Mouse (Mus musculus) thymus, postnatal 10 days (tissue): ENCODE results near the gene Slc1a5.

Experiments used
- DNase-seq, 2 experiments: peaks; one replicate each; pipeline ENCODE4 v3.0.0; 2021; ENCODE audit warnings: low spot score in 2 of 2

The Slc1a5 gene

DNA sequence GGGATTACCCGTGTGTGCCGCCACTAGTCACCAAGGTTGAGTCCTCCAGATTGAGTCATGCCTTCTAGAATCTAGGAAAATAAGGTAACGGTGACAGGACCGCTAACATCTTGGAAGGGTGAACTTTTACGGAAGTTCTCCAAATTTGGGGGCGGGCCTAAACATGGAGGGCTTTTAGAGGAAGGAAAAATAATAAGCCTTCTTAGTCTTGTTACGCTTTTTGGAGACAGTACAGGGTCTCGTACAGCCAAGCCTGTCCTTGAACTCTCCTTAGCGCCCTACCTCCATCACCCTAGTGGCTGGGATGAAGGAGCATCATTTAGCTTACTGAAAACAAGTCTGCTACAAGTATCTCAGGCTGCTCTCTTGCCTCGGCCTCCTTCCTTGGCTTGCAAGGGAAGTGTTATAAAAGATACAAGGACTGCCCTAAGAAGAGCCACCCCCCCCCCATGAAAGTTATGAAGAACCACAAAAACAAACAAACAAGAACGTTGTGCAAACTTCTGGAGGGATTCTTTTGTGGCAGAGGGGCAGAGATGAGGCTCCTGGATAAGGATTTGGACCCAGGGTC, 1.5 kb downstream of the Slc1a5 start:
- no peak for DNase-seq

DNA sequence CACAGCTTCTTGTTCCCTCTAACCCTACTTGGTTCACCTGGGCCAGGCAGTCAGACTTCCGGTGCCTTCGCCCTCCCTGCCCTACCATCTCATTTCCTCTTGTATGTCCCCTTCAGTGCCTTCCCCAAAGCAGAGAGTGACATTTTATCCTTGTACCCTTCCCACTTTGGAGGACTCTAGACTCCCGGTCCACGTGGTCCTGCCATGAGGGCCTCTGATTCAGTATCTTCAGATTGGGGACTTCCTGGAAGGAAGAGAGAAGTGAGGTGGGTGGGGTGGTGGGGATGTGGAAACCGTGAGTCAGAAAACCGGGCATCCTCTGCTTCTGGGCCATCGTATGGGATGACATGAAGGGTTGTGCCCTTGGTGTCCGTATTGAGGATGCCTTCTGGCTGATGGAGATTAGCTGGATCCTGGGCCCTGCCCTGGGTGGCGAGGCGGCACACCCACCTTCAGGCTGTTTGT, 2.1 kb downstream of the Slc1a5 start:
- DNase-seq: peak; percentile 37 to 41

DNA sequence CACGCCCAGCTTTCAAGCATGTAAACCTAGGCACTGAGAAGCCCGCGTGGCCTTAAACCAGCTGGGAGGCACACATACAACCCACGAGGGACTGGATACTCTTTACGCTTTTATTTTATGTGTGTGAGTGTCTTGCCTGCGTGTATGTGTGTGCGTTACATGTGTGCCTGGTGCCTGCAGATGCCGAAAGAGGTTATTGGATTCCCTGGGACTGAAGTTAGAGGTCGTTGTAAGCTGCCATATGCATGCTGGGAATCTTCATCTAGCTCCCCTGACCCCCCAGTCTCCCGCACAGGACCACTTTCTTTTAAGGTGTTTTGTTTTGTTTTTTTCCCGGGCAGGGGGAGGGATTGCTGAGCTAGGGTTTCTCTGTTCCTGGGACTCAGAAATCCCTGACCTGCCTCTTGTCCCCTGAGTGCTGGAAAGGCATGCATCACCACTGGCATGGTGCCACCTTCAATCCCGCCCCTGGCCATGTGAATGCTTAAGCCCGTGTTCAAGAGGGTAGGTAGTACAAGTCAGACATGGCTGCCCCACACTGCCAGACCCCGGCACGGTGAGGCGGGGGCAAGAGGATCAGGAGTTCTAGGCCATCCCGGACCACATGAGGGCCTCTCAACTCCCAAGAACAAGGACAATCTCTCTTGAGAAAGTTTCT, 2.7 kb downstream of the Slc1a5 start:
- no peak for DNase-seq

DNA sequence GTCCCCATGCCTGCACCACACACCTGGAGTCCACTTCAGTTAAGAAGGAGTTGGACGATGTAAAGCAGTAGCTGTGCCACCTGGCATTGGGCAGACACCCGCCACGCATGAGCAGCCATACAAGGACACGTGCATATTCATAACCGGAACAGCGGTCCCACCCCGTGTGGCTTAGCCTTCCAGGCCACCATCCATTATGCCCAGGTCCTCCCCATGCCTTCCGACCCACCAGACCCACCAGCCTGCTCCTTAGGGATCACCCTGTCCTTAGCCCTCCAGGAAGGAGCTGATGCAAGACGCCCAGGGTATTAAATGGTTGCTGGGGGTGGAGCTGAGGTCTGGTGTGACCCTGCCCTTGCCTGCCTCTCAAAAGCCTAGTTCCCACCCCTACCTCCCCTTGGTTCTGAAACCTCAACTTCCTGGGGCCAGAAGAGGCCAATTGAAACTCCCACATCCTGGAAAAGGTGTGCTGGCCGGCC, 3.4 kb downstream of the Slc1a5 start:
- DNase-seq: no peak

DNA sequence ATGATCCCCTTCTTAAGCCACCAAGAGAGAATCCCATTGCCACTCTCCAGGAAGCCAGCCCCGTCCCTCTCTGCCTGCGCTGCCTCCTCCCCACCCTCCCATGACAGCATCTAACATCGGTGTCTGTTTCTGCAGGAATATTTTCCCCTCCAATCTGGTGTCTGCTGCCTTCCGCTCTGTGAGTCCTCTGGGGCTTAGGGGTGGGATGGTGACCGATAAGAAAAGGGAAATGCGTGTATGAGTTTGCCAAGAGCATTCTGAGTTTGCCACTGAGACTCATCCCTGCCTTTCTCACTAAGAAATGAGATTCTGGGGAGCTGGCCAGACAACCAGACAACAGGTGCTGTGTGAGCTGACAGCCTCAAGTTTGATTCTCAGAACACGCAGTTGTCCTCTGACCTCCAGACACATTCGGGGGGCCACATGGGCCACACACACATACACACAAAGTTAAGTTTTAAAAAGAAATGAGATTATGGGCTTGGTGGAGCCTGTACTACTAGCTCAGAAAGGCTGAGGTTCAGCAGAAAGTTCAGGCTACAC, 4.5 kb downstream of the Slc1a5 start:
- DNase-seq: no peak

DNA sequence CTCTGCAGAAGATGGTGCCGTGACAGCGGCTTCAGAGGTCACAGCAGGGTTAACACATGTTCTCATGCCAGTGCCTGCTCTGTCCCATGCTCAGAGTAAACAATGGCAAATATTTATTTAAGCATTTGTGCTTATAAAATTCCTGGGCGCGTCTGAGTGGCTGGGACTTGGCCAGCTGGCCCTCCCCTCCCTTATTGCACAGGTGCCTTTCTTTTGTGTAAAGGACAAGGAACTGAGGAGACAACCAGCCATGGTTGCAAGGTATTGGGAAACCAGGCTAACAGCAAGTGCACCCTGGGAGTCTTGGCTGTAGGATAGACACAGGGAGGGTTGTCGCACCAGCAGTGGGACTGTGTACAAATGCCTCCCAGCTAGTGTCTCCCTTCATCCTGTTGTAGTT, 11.2 kb downstream of the Slc1a5 start:
- no peak for DNase-seq

DNA sequence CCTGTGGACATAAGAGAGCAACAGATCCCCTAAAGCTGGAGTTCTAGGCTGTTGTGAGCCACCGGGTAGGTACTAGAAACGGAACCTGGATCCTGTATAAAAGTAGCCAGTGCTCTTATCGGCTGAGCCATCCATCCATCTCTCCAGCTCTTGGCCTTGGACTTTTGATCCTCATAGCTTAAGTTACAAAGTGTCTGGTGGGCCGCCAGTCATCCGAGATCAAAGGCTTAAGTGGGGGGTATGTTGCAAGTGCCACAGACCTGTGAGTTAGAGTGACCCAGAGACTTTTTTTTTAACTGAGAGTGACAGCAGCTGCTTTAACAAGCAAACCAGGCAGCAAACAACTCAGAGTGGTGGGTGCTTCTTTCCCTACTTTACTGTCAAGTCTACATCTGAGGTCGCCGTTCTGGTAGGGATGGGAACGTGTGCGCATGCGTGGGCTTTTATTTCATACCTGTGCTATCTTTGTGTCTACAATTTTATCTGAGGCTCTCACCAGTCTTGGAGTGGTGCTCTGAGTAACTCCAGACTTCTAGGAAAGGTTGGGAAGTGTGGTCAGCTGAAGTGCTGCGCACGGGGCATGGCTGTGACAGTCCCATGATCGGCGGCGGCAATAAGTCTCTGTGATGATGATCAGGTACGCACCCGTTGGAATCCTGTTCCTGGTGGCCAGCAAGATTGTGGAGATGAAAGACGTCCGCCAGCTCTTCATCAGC, 12.0 kb downstream of the Slc1a5 start:
- no peak for DNase-seq

DNA sequence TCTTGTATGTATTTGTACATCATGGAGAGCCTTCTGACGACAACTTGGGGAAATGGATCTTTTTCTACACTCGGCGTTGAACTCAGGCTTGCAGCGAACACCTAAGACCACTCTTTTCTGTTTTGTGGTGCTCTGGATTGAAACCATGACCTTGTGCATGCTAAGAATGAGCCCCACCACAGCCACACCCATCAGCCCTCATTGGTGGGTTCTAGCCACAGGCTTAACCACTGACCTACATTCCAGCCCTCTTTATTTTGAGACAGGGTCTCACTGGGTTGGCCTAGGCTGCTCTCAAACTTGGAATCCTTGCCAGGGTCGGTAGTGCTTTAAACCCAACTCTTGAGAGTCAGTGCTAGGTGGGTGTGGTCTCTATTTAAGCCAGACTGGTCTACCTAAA, 13.7 kb downstream of the Slc1a5 start:
- DNase-seq: peak; percentile 37 to 41

DNA sequence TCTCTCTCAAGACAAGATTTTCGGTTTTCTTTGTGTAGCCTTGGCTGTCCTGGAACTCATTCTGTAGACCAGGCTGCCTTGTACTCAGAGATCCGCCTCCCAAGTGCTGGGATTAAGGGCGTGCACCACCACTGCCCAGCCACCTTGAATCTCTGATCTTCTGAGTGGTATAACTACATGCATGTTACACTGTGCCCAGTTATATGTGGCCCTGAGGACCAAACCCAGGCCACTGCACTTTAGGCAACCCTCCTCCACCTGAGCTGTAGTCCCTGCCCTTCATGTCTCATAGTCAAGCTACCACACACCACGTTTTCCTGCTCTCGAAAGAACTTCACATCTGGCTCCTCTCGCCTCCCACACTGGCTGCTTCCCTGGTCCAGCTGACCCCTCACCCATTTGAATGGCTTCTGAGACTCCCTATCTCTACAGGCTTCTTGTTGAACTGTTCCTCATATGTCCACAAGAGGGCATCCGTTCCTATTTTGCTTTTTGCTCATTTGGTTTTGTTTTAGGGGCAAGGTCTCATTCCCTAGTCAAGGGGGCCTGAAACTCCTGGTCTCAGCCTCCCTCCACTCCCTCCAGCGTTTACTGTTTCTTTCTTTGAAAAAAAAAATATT, 23.4 kb downstream of the Slc1a5 start:
- DNase-seq: peak in 1 of 2 experiments; percentile 35

DNA sequence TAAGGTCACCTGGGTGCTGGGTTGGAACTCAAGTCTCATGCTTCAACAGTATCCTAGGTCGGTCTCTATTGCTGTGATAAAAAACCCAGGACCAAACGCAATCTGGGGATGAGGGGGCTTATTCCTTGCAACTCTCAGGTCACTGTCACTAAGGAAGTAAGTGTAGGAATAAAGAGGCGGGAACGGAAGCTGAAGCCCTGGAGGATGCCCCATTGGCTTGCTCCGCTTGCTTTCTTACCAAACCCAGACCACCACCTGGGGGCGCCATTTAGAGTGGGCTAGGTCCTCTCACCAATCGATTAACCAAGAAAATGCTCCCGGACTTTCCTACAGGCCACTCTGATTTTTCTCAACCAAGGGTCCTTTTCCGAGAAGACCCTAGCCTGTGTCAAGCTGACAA, 26.8 kb downstream of the Slc1a5 start:
- peak in 1 of 2 experiments; percentile 39 for DNase-seq

DNA sequence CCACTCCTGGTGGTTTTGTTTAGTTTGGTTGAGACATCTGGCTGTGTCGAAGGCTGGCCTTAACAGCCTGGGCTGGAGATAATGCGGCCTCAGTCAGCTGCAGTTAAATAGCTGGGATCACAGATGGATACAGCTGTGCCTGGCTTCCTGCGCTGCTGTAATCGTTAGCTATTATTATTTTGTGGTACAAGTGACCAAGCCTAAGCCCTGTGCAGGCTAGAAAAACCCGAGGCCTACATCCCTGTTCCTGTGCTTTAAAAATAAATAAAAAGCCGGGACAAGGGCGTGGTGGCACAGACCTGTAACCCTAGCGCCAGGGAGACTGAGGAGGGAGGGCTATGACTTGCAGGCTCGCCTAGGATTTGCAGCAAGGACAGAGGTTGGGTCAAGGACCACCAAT, 27.5 kb downstream of the Slc1a5 start:
- no peak for DNase-seq

DNA sequence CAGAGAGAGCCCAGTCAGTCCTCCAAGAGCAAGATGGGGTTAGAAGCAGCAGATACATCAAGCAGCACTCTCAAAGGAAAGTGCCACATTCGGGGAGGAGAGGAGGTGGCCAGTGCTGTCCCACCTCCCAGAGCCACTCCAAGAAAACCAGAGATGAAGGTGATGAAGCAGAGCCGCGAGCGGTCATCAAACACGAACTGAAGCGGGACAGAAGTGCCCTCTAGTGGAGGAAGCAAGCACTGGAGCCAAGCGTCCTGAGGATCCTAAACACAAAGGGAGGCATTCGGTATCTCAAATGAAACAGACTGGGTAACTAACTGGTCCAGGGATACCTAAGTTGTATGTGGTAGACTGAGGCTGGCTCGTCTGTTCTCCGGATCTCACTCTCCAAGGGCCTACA, 28.6 kb downstream of the Slc1a5 start:
- DNase-seq: peak in 1 of 2 experiments; percentile 57

DNA sequence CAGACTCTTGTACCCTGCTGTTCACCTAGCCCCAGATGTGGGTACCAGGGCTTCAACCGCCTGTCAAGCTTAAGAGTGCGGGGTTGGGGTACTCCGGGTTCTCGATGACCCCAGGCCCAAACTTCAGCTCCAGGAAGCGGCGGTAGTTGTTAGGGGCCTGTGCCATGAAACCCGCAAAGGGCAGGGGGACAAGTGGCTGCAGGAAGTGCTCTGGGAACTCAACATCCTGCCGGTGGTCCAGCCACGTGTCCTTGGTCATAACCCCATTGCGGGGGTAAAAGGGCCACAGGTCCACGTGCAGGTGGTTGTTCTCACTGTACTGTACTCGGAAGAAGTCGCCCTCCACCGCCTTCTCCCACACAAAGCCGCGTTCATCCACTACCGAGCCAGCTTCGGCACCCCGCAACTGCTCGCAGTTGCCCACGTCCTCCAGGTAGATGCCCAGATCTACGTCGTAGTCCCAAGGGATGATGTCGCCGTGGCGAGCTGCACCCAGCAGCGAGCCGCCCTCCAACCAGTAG, 29.3 kb downstream of the Slc1a5 start:
- DNase-seq: no peak

DNA sequence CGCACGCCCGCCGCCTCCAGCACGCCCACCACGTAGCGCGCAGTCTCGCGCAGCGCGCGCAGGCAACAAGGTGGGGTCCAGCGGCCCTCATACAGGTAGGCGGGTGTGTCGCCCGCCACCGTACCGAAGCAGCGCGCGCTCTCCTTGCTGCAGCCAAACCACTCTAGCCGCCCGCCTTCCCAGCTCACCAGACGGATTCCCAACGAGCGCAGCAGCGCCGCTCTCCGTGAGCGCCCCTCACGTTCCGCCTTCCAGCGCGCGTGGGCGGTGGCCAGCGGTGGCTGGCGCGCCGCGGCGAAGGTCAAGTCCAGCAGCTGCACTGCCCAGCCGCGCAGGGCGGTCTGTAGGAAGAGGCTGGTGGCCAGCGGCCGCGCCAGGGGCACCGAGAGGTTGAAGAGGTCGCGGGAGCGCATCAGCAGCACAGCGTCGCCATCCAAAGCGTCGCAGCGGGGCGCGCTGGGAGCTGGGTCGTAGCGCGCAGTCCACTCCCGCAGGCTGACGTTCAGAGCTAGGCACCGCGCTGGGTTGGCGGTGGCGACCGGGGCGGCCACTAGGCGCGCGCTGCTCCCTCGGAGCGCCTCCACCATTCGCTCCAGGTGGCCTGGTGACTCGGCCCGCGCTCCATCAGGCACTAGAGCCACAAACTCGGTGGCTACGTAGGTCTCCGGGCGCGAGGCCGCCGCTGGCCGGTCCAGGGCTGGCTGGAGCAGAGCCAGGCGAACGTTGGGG, 29.9 kb downstream of the Slc1a5 start:
- DNase-seq: no peak

DNA sequence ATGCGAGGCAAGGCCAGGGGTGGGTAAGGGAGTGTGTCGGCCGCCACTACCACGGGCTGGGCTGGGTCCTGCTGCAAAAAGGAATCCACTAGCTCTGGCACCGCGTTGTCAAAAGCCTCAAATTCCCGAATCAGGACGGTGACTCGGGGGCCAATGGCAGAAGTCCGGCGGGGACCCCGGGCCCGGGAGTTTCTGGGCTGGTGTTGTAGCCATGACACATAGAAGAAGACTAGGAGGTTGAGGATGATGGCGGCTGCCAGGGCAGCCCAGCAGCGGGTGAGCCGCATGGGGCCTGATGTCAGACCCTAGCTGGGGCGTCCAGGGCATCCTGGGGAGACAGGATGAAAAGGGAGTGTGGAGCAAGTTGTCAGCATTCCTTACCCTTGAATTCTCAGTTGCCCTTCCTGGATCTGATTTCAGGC, 30.5 kb downstream of the Slc1a5 start:
- no peak for DNase-seq

DNA sequence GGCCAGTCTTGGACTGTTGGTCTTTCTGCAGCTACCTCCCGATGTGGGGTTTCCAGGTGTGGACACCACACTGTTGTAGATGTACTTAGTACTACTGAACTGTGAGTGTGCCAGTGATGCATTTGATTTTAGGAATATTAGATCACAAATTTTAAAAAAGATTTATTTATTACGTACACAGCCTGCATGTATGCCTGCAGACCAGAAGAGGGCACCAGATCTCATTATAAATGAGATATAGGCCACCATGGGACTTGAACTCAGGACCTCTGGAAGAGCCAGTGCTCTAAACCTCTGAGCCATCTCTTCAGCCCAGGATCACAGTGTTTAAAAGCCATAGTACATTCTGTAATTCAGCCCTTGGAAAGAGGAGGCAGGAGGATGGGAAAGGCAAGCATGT, 31.4 kb downstream of the Slc1a5 start:
- DNase-seq: no peak

DNA sequence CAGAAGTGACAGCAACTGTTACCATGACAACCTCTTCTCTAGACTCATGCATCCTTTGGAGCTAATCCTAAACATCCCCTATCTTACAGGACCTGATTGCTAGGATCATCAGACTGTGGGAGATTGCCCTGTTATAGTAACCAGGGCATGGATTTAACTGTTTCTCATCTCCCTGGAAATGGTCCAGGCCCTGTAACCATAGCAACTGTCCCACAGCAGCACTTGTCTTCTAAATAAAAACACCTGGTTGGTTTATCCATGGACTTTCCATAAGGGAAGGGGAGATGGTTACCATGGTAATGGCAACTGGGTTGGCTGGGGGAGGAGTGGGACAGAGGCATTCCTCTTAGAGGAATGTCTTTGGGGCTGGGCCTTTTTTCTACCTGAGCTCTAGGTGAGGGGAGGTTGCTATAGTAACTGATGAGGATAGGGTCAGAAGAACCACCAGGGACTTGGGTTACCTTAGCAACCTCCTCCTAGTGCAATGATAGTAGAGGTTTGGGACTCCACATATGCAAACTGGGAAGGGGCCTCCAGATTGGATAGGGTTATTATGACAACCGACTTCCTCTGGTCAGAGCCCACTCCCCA, 34.3 kb downstream of the Slc1a5 start, which contains the start of gene Strn4:
TSS of gene Strn4 (plus strand) at position 539 of the 591 bp plus-strand sequence.
- no peak for DNase-seq

DNA sequence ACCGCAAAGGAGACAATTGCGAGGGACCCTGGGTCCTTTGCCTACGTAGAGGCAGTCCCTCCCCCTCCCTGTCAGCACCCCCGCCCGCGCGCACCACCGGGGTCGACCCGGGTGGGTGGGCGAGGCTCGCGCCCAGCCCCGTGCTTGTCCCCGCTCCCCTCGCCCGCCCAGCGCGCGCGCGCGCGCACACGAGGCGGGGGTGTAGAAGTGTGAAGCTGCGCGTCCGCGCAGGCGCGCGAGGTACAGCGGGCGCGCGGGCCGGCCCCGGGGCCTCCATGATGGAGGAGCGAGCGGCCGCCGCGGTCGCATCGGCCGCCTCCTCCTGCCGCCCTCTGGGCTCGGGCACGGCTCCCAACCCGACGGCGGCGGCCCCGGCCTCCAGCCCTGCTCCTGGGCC, 34.9 kb downstream of the Slc1a5 start:
- DNase-seq: peak; percentile 74 to 81

DNA sequence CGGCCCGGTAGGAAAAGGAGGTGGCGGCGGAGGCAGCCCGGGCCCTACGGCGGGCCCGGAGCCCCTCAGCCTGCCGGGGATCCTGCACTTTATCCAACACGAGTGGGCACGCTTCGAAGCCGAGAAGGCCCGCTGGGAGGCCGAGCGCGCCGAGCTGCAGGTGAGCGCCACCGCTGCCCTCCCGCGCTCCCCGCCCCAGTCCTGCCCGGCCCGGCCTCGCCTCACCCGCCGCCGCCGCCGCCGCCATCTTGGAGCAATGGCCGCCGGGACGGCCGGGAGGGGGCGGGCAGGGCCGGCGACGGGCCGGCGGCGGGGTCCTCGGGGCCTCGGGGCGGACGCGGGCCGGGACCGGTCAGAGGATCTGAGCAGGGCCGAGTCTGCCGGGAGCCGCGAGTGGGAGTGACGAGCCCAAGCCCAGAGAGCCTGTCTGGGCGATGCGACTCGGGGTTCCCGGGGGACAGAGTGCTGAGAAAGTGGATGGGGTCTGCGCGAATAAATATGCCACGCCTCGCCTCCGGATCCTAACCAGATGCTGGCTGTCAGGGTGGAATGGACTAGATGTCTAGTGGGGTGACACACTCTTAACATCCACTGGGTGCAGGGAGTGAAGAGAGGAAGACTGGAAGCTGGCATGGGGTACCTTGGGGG, 35.5 kb downstream of the Slc1a5 start, which contains the start of gene Fkrp:
TSS of gene Fkrp (minus strand) at position 258 of the 648 bp plus-strand sequence.
- peak; percentile 22 to 55 for DNase-seq

DNA sequence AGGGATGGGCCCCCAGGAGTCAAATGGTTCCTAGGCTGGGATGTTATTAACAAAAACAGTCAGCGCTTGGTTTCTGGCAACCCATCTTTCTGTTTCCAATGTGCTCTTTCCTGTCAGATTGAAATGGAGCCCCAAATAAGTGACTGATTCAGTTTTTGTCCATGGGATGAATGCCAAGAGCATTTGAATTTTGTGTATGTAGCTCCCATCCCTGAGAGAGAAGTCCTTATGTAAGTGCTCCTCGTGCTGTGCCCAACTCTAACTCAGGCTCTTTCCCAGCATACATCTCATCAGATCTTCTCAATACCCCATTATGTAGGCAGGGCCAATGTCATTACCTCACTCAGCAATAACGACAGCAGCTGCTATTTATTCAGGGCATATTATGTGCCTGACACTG, 36.6 kb downstream of the Slc1a5 start:
- no peak for DNase-seq
